Mouse (Mus musculus) lung, postnatal 25 days (tissue): ENCODE results near the gene Reg1.
"Not testable (repeated sequence)": the region's sequence is repeated elsewhere in the genome, so short reads cannot be mapped to it uniquely, and the experiment has no call there.

ENCODE experiments used
- DNase-seq: peaks from one replicate; pipeline ENCODE4 v3.0.0; 2022; ENCODE audit warnings: low spot score

Reg1 gene

GRCm38 (mm10) chr6:78422411-78422810, at the start of gene Reg1:
Gene Reg1, plus strand, starts transcription at chr6:78422711.
- not testable (repeated sequence) for DNase-seq

DNA sequence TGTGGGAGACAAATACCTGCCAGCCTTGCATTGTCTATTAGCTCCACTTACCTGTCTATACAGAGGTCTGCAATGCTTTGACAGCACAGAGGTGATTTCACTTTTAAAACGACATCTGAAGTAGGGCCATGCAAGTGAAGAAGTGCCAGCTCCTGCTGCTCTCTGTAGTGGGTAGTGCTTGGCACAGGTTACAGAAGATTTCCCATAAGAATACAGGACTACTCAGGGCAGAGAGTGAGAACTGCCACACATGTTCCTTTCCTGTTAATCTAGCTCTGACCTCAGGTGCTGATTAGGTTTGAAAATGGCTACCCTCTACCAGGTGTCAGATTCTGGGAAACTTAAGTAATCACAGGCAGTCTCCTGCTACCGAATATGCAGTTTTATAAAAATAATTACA, 43.7 kb upstream of the Reg1 start, which contains the start of gene Reg3d:
TSS of gene Reg3d (minus strand) at position 101 of the 400 bp plus-strand sequence.
- no peak for DNase-seq

DNA sequence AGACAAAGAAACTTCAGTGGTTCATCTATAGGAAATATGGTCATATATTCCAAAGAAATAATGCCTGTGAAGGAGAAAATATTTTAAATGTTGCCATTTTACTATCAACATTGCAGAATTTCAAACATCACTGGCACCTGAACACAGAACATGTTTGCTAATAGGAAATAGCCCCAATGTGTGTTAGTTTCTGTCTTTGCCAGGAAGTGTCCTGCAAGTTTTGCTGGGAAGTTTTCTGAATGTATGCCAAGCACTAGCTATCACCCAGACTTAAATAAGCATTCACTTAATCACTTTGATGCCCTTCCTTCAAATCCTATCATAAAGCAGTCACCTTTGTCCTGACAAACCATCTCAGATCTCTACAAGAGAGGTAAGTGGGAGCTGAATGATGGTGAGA, 42.1 kb upstream of the Reg1 start, which contains the start of gene Reg3a:
TSS of gene Reg3a (plus strand) at position 301 of the 400 bp plus-strand sequence.
- DNase-seq, result no peak

DNA sequence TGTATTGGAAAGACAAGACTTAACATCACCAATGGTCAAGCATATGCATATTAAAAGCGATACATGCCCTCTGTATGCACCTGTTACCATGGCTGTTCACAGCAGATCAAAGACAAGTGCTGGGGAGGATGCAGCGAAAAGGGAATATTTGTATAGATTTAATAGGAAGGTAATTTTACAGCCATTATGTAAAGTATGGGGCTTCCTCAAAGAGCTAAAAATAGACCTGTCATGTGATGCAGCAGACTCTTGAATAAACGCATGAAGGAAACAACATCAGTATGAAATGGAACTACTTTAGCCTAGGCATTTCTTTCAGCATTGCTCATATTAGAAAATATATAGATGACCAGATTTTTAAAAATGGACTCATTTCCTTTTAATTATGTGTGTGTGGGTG, 36.9 kb upstream of the Reg1 start:
- no peak for DNase-seq

DNA sequence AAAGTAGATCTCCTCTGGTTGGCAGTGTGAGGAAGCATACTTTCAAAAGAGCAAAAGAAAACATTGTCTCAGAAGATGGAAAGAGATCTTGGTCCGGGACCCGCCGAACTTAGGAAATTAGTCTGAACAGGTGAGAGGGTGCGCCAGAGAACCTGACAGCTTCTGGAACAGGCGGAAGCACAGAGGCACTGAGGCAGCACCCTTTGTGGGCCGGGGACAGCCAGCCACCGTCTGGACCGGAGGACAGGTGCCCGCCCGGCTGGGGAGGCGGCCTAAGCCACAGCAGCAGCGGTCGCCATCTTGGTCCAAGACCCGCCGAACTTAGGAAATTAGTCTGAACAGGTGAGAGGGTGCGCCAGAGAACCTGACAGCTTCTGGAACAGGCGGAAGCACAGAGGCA, 27.2 kb upstream of the Reg1 start, which contains the start of gene Reg2:
TSS of gene Reg2 (plus strand) at position 301 of the 400 bp plus-strand sequence.
- DNase-seq, result not testable (repeated sequence)

DNA sequence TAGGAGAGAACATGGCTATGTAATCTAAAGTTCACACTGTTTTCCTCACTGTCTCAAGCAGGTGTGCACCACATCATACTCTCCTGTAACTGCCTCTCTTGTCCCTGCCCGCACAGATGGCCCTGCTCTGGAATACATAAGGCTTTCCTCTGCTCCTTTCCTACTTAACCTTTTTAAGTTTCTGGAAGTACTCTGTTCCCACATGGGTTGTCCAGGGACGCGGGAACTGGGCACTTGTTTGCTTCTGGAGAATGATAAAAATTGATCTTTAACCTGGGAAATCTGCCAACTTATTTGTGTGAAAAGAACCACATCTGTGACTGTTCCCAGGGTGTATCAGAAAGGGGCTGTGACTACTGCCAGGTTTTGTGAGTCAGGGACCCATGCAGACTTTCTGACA, 3.0 kb downstream of the Reg1 start:
- no peak for DNase-seq

DNA sequence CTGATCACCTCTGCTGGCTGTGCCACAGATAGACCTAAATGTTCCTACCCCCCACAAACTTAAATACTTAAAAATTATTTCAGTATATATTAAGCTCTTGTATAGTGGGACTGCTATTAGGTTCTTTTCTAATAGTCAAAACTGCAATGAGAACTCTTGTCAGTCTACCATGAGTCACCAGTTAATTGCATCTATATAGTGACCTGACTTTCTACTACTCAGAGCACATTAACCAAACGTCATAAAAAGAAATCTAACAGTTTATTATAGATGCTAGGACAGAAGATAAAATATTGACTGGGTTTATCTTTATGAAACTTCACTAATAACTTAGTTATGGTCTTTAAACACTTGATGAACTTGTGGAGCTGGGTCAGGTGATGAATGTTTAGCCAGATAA, 24.7 kb downstream of the Reg1 start:
- no peak for DNase-seq

GRCm38 (mm10) chr6:78448409-78448808, 25.9 kb downstream of the Reg1 start:
- no peak for DNase-seq

DNA sequence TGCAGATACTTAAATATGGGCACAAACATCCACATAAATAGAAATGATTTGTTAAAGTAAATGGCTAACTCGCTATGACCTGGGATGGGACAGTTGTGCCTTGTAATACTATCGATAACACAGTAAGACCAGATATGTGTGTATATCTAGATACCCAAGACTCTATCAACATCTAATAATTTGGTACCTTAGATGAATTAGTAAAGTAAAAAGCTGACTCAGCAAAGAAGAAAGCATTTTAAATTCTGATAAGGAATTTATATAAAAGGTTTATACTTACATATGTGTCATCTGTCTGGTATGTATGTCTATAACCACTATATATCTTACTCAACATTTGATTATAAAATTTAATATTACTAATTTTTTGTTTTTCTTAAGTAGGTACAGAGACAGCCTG, 30.3 kb downstream of the Reg1 start:
- DNase-seq, result no peak

DNA sequence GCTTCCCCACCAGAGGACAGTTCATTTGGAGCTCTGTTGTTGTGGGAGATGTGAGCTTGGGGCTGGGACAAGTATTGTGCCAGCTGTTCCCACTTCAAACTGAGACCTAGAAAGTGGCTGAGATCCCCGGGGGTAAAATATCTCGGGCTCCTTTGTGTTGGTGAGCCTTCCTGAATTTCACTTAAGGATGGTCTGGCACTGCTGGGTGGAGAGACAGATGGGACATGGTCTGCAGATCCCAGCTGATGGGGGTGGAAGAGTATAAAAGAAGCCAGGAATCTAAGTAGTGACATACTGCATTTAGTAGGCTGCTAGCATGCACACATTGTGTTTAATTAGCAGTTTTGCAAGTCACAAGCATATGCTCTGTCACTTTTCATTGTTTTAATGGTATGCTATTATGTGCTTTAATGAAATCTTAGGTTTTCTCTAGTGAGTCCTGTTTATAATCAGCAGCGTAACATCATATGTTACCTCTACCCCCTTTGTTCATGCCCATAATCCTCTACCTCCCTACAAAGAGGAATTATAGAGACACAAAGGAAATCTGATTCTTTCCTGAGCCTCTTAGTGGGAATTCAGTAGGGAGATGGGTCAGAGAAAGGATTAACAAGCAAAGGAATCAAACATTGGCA, 37.8 kb downstream of the Reg1 start:
- DNase-seq, result no peak

DNA sequence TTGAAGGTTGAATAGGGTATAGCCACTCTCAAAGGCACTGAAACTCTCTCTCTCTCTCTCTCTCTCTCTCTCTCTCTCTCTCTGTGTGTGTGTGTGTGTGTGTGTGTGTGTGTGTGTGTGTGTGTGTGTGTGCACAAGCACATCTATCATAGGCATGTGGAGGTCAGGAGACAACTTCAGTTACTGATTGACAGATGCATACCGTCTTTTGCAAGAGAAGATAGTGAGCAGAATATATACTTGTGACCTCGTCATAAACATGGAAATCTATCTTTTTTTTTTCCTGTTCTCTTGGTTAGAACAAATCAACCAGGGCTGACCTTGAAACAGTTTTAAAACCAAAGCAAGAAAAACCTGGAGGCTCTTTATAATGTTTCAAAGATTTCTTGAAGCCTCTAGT, 39.8 kb downstream of the Reg1 start:
- DNase-seq, result no peak

- no peak for DNase-seq
These were observed 40.8 kb downstream of the Reg1 start for GRCm38 (mm10) chr6:78463266-78463665.

DNA sequence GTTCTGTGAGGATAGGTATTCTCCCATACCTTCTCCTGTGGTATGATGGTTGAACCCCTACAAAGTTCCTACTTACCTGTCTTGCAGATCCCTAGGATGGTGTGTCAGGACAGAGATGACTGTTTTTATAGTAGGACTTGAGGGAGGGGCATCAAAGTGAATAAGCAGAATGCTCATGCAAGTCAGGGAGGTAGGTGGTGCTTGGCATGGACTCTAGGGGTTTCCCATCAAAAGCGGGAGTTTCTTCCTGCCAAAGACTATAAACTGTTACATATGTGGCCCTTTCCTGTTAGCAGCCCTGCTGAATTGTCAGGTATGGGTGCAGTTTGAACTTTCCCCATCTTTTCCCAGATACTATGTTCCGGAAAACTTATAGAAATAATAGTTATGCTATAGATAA, 46.3 kb downstream of the Reg1 start, which contains the start of gene Reg3g:
TSS of gene Reg3g (minus strand) at position 101 of the 400 bp plus-strand sequence.
- DNase-seq, result no peak

DNA sequence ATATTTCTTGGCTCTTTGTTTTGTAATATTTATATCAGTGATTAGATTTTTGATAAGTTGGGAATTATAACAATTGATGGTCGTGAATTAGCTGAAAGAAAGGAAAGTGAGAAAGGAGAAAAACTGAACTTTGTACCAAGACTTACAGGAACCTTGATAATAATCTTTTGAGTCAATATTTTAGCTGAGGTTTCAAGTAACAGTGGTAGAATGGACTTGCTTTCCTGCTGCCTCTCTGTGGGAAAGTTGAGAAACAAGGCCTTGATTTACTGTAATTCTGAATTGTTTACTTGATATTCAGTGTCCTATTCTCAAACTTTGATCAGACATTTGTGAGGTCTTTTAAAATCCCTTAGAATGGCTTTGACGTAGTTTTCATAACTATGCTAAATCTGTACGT, 46.8 kb downstream of the Reg1 start:
- no peak for DNase-seq
